20 mouse cellular contexts compared by ENCODE assay signal in the genomic region with DNA sequence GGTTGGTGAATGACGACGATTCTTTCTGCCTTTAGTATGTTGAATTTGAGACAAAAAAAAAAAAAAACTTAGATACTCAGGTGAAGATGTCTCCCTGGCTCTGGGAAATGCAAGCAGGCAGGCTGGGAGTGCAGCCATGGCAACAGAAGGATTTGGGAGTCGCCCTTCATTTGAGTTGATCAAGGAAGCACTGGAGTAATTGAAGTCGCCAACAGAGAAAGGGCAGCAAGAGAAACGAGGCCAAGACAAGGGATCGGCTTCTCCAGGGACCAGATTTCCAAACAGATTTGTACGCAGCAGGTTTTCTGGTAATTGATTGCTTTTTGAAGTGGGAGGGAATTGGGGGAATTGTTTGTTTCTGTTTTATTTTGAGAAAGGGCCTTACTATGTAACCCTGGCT. TPM values are rescaled to one million over a fixed set of nuclear protein-coding genes. Genes with fewer than 3 reads are reported as not detected.
DNase-seq lines count a peak whose midpoint lies in the region; ATAC-seq and TF ChIP-seq lines count a peak whose summit lies in the region.
"Had no signal": no experiment of that assay in that cellular context is flagged by ENCODE, and none has a peak within 500 bp of the region (broad histone marks: within the 10 kb centered on the region; RNA-seq: fewer than 3 reads in every experiment).

No protein-coding gene starts in this region.

- no peaks in the 10 kb centered on the region for H3K27me3 ChIP-seq in forebrain, postnatal 0 days (ENCODE audit: insufficient read depth, low read length)
- H3K27me3 ChIP-seq in forebrain, embryonic 12.5 days, result peaks cover 45% of the 10 kb centered on the region
- H3K27me3 ChIP-seq: heart, embryonic 12.5 days had no signal

- H3K9me3 ChIP-seq in forebrain, postnatal 0 days (ENCODE audit: low read length), result no peaks in the 10 kb centered on the region
- H3K9me3 ChIP-seq in forebrain, embryonic 12.5 days, result no peaks in the 10 kb centered on the region
- H3K9me3 ChIP-seq: embryonic facial prominence, embryonic 15.5 days; heart, embryonic 12.5 days had no signal

- H3K4me1 ChIP-seq in forebrain, postnatal 0 days (ENCODE audit: insufficient read depth), result no peaks in the 10 kb centered on the region
- no peaks in the 10 kb centered on the region for H3K4me1 ChIP-seq in forebrain, embryonic 12.5 days

- 54% methylated on average over 7 of the region's 7 CpGs for WGBS in forebrain, postnatal 0 days
- WGBS in forebrain, embryonic 12.5 days, result 56% methylated on average over 7 of the region's 7 CpGs

- TF ChIP-seq CTCF in forebrain, postnatal 0 days (IDR thresholded peaks at IDR 0.05; ENCODE audit: low read depth), result no peak

- no peak overlapping the region for H3K4me3 ChIP-seq in forebrain, postnatal 0 days (ENCODE audit: low read depth, low read length)
- no peak overlapping the region for H3K4me3 ChIP-seq in forebrain, embryonic 12.5 days (replicated peaks)
- H3K4me3 ChIP-seq: embryonic facial prominence, embryonic 15.5 days; erythroblast, embryonic 14.5 days; heart, embryonic 12.5 days had no signal

- no peak overlapping the region for H3K27ac ChIP-seq in forebrain, postnatal 0 days (ENCODE audit: low read depth, low read length)
- no peak overlapping the region for H3K27ac ChIP-seq in forebrain, embryonic 12.5 days
- H3K27ac ChIP-seq: embryonic facial prominence, embryonic 15.5 days had no signal

- no peak overlapping the region for H3K9ac ChIP-seq in forebrain, postnatal 0 days
- no peak overlapping the region for H3K9ac ChIP-seq in forebrain, embryonic 12.5 days
- H3K9ac ChIP-seq: embryonic facial prominence, embryonic 15.5 days; heart, embryonic 12.5 days had no signal

- no peaks in the 10 kb centered on the region for H3K36me3 ChIP-seq in forebrain, postnatal 0 days (ENCODE audit: insufficient read depth)
- H3K36me3 ChIP-seq in forebrain, embryonic 12.5 days (replicated peaks), result no peaks in the 10 kb centered on the region
- H3K36me3 ChIP-seq: embryonic facial prominence, embryonic 15.5 days had no signal

- DNase-seq in forebrain, postnatal 0 days, result no peak
- peak; percentile 78 for DNase-seq in brain, adult 2 months (ENCODE audit: low read depth, low spot score)
- DNase-seq in cerebellum, adult 18-20 months, result peak; percentile 40 to 55
- peak; percentile 14 to 19 for DNase-seq in cerebellum, postnatal 36 days
- no peak for DNase-seq in right cerebral cortex, postnatal 14 days
- DNase-seq: adrenal gland, adult 8-10 months; adrenal gland, postnatal 36 days; embryo, embryonic 11 days; gastrocnemius, postnatal 14 days; heart, postnatal 36 days; kidney, adult 8-10 months had no signal

- 0 out of 2 replicates have a peak, but pooled peaks have one; percentile 12 for ATAC-seq in forebrain, postnatal 0 days
- no peak for ATAC-seq in forebrain, embryonic 12.5 days (ENCODE audit: low FRiP score)
- no peak for ATAC-seq in monocyte, adult 5-6 weeks (replicated peaks; ENCODE audit: insufficient number of reproducible peaks, low FRiP score, low TSS enrichment, poor library complexity, severe bottlenecking)
- ATAC-seq: forebrain, embryonic 16.5 days; hindbrain, embryonic 16.5 days; inflammation-experienced regulatory T-cells, adult 6 months; intestine, postnatal 0 days had no signal

- H3K4me2 ChIP-seq in forebrain, postnatal 0 days (ENCODE audit: low read depth), result no peak overlapping the region
- H3K4me2 ChIP-seq in forebrain, embryonic 12.5 days, result no peak overlapping the region
- H3K4me2 ChIP-seq: embryonic facial prominence, embryonic 15.5 days; heart, embryonic 12.5 days had no signal

RNA-seq across cellular contexts. Expression of a gene that starts 29.5 kb away (rescaled TPM):
- total RNA-seq in forebrain, postnatal 0 days (2014; rRNA removed), result 25.5 and 39.5 TPM in 2 replicates
- 2.5 and 6.0 TPM in 2 replicates for polyA plus RNA-seq in forebrain, postnatal 0 days (2015; fragmentation: Nextera tagmentation; extraction: Ambion mirVana)
- 9.3 and 10.2 TPM in 2 replicates for polyA plus RNA-seq in forebrain, embryonic 12.5 days (2016; fragmentation: Nextera tagmentation; extraction: Ambion mirVana)
- 1.6 to 3.7 TPM (median 2.1 TPM) in 3 replicates for total RNA-seq in monocyte, adult 5-6 weeks (2017)

Comparison
In these comparisons a context has a peak if more than half of its experiments do, and no peak if none do; other contexts are left out.
1. DNase-seq: peak in brain, adult 2 months (single experiment), cerebellum, adult 18-20 months (2 of 2) and cerebellum, postnatal 36 days (2 of 2); none in forebrain, postnatal 0 days (single experiment) and right cerebral cortex, postnatal 14 days (single experiment).